Mouse (Mus musculus) bone marrow, adult 2 months (tissue): ENCODE measurements around the gene Nell2.

Source experiments
- CTCF ChIP-seq: fragments of 200-500 bp; IDR thresholded peaks from 2 replicates; pipeline ENCODE4 v1.5.1; 2011; ENCODE audit warnings: low read length, control low read depth; ENCODE audit not compliant: control insufficient read depth, insufficient read depth
- POLR2A ChIP-seq: fragments of 200-500 bp; IDR thresholded peaks from 2 replicates; pipeline ENCODE4 v1.6.1; 2011; ENCODE audit warnings: low read depth, mild to moderate bottlenecking, control low read depth, low read length, borderline replicate concordance; ENCODE audit not compliant: control insufficient read depth

DNA sequence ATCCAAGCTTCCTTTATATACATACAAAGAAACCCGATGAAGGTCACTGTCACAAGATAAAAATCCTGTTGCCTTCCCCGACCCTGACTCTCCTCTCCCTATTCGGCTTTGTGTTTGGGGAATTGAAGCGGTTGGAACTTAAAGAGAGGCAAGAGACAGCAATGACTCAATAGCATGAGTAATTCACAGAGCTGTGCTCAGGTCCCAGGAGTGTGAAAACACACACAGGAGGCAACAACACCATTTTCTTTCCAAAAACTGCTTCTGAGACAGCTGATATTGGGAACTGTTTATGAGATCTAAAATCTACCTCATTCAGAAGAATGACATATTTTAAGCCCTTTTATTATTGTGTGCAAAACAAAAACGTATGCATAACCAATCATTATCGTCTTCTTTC is 41.2 kb upstream of the Nell2 start:
- TF ChIP-seq CTCF (no peak), POLR2A (no peak)
